ENCODE assay signal across 17 mouse cellular contexts in genomic region chr16:72610661-72611112, GRCm38 (mm10).
A peak's percentile ranks its signal among the peaks of the same experiment; 100 is the strongest.
DNase-seq lines count a peak whose midpoint lies in the region; ATAC-seq lines count a peak whose summit lies in the region.
"Had no signal": no experiment of that assay in that cellular context is flagged by ENCODE, and none has a peak within 500 bp of the region (broad histone marks: within the 10 kb centered on the region; RNA-seq: fewer than 3 reads in every experiment).

No protein-coding gene starts in this region.

- H3K4me1 ChIP-seq in forebrain, embryonic 11.5 days (replicated peaks; ENCODE audit: control insufficient read depth, insufficient read depth, low read length), result 0 out of 2 replicates have a peak, but pooled peaks cover 1% of the 10 kb centered on the region
- 0 out of 2 replicates have a peak, but pooled peaks cover 4% of the 10 kb centered on the region for H3K4me1 ChIP-seq in hindbrain, embryonic 14.5 days (replicated peaks; ENCODE audit: control insufficient read depth, insufficient read depth, low read length)
- H3K4me1 ChIP-seq in midbrain, embryonic 16.5 days (ENCODE audit: control insufficient read depth, insufficient read depth, low read length), result no peaks in the 10 kb centered on the region
- H3K4me1 ChIP-seq: megakaryocyte, embryonic 14.5 days; stomach, embryonic 15.5 days had no signal

- H3K4me3 ChIP-seq in forebrain, embryonic 11.5 days (ENCODE audit: low read depth, low read length), result no peak overlapping the region
- no peak overlapping the region for H3K4me3 ChIP-seq in hindbrain, embryonic 14.5 days (replicated peaks; ENCODE audit: low read length)
- H3K4me3 ChIP-seq in midbrain, embryonic 16.5 days (ENCODE audit: low read depth, low read length), result no peak overlapping the region
- H3K4me3 ChIP-seq: megakaryocyte, embryonic 14.5 days; stomach, embryonic 15.5 days had no signal

- intact Hi-C loops in left cerebral cortex, postnatal 14 days (cut with DNase I), result loop anchor here (10.0 kb wide), 1 partner anchor 374 kb away; no protein-coding TSS in a partner anchor

- H3K36me3 ChIP-seq in forebrain, embryonic 11.5 days (ENCODE audit: control insufficient read depth, insufficient read depth, low read length), result no peaks in the 10 kb centered on the region
- H3K36me3 ChIP-seq in hindbrain, embryonic 14.5 days (replicated peaks; ENCODE audit: control insufficient read depth, insufficient read depth), result no peaks in the 10 kb centered on the region
- H3K36me3 ChIP-seq in midbrain, embryonic 16.5 days (ENCODE audit: control insufficient read depth, insufficient read depth, low read length), result no peaks in the 10 kb centered on the region
- H3K36me3 ChIP-seq: stomach, embryonic 15.5 days had no signal

- H3K9me3 ChIP-seq in forebrain, embryonic 11.5 days (ENCODE audit: control insufficient read depth, low read length), result no peaks in the 10 kb centered on the region
- no peaks in the 10 kb centered on the region for H3K9me3 ChIP-seq in hindbrain, embryonic 14.5 days (ENCODE audit: control insufficient read depth, low read length)
- H3K9me3 ChIP-seq in midbrain, embryonic 16.5 days (replicated peaks; ENCODE audit: control insufficient read depth, low read length, poor library complexity, severe bottlenecking), result no peaks in the 10 kb centered on the region
- H3K9me3 ChIP-seq: megakaryocyte, embryonic 14.5 days; stomach, embryonic 15.5 days had no signal

- peak; percentile 75 for ATAC-seq in forebrain, embryonic 11.5 days (replicated peaks; ENCODE audit: low FRiP score)
- ATAC-seq in hindbrain, embryonic 14.5 days (ENCODE audit: low FRiP score), result peak; percentile 74; the same call in 1 of the 2 replicates
- peak; percentile 76 for ATAC-seq in midbrain, embryonic 16.5 days
- ATAC-seq: Patski had no signal

- no peak overlapping the region for H3K9ac ChIP-seq in forebrain, embryonic 11.5 days (ENCODE audit: low read length)
- H3K9ac ChIP-seq in hindbrain, embryonic 14.5 days, result no peak overlapping the region
- no peak overlapping the region for H3K9ac ChIP-seq in midbrain, embryonic 16.5 days (ENCODE audit: low read depth, low read length)
- H3K9ac ChIP-seq: stomach, embryonic 15.5 days had no signal

- WGBS in forebrain, embryonic 11.5 days, result 2% methylated on average over 4 of the region's 4 CpGs
- WGBS in hindbrain, embryonic 14.5 days, result 20% methylated on average over 4 of the region's 4 CpGs
- 12% methylated on average over 4 of the region's 4 CpGs for WGBS in midbrain, embryonic 16.5 days

- DNase-seq in embryo, embryonic 10.5 days (ENCODE audit: low spot score), result peak; percentile 61
- peak; percentile 55 for DNase-seq in forebrain, embryonic 11.5 days (ENCODE audit: low spot score)
- no peak for DNase-seq in hindbrain, embryonic 14.5 days (ENCODE audit: low spot score)
- no peak for DNase-seq in cerebellum, adult 9-10 months
- DNase-seq in left cerebral cortex, postnatal 14 days (ENCODE audit: low spot score in 2 of 2), result no peak
- DNase-seq in right cerebral cortex, postnatal 25 days, result no peak
- DNase-seq: adrenal gland, postnatal 10 days; gastrocnemius, postnatal 14 days; kidney, postnatal 25 days; lung, adult 2 months; thymus, postnatal 4 days had no signal

- H3K27ac ChIP-seq in forebrain, embryonic 11.5 days (ENCODE audit: low read depth, low read length), result no peak overlapping the region
- 0 out of 2 replicates have a peak overlapping the region, but pooled peaks have one; percentile 12 for H3K27ac ChIP-seq in hindbrain, embryonic 14.5 days
- peak overlapping the region; percentile 32; the same call in 1 of the 2 replicates for H3K27ac ChIP-seq in midbrain, embryonic 16.5 days (ENCODE audit: low read length)
- H3K27ac ChIP-seq: stomach, embryonic 15.5 days had no signal

- peaks cover 11% of the 10 kb centered on the region for H3K27me3 ChIP-seq in forebrain, embryonic 11.5 days (ENCODE audit: control insufficient read depth, insufficient read depth, low read length)
- H3K27me3 ChIP-seq in hindbrain, embryonic 14.5 days (ENCODE audit: control insufficient read depth, insufficient read depth, low read length), result no peaks in the 10 kb centered on the region
- no peaks in the 10 kb centered on the region for H3K27me3 ChIP-seq in midbrain, embryonic 16.5 days (ENCODE audit: control insufficient read depth, insufficient read depth, low read depth, low read length)
- H3K27me3 ChIP-seq: CH12.LX; megakaryocyte, embryonic 14.5 days; stomach, embryonic 15.5 days had no signal

- H3K4me2 ChIP-seq in forebrain, embryonic 11.5 days (ENCODE audit: low read depth, low read length, severe bottlenecking), result no peak overlapping the region
- H3K4me2 ChIP-seq in hindbrain, embryonic 14.5 days (replicated peaks), result no peak overlapping the region
- no peak overlapping the region for H3K4me2 ChIP-seq in midbrain, embryonic 16.5 days (ENCODE audit: low read length)
- H3K4me2 ChIP-seq: heart, embryonic 11.5 days; stomach, embryonic 15.5 days had no signal

Comparison
In these comparisons a context has a peak if more than half of its experiments do, and no peak if none do; other contexts are left out.
1. DNase-seq: peak in embryo, embryonic 10.5 days (single experiment) and forebrain, embryonic 11.5 days (single experiment); none in hindbrain, embryonic 14.5 days (single experiment), cerebellum, adult 9-10 months (single experiment), left cerebral cortex, postnatal 14 days (0 of 2) and right cerebral cortex, postnatal 25 days (single experiment).
2. Peak in every context shown above with its lines, with median percentiles within 50 percentile points of each other: ATAC-seq.